Mouse (Mus musculus) gastrocnemius, adult 2 months (tissue): ENCODE measurements around the gene Usp6nl. TPM values are rescaled to one million over a fixed set of nuclear protein-coding genes. Genes with fewer than 3 reads are reported as not detected.

Experiments
- DNase-seq: peaks from one replicate; pipeline ENCODE4 v3.0.0; 2022
- H3K27ac ChIP-seq: fragments of 200-600 bp; 2 replicates; pipeline ENCODE4 v1.8.1; 2022; ENCODE audit warnings: mild to moderate bottlenecking
- H3K4me3 ChIP-seq: fragments of 200-600 bp; 2 replicates; pipeline ENCODE4 v1.8.1; 2022; ENCODE audit warnings: mild to moderate bottlenecking, moderate library complexity
- CTCF ChIP-seq: fragments of 200-600 bp; IDR thresholded peaks from 2 replicates; pipeline ENCODE4 v1.8.1; 2022; ENCODE audit warnings: antibody characterized with exemption, mild to moderate bottlenecking, moderate library complexity
- intact Hi-C: fragments of 180-260 bp; cut with DNase I; formaldehyde crosslinking; loops from one replicate; pipeline ENCODE4 v1.15.1; 2025
- total RNA-seq, 2 experiments: library from RNA; stranded (reverse); gene quantifications; 2 replicates each; pipeline ENCODE4 v1.2.3; 2021

The Usp6nl gene
- total RNA-seq, 2 experiments from 2014 or later: 2.6 to 4.0 TPM

- TF ChIP-seq CTCF: no peak
- intact Hi-C loops: no loop called here
These were observed 9.7 kb upstream of the Usp6nl start for GRCm38 (mm10) chr2:6312764-6313163.

DNA sequence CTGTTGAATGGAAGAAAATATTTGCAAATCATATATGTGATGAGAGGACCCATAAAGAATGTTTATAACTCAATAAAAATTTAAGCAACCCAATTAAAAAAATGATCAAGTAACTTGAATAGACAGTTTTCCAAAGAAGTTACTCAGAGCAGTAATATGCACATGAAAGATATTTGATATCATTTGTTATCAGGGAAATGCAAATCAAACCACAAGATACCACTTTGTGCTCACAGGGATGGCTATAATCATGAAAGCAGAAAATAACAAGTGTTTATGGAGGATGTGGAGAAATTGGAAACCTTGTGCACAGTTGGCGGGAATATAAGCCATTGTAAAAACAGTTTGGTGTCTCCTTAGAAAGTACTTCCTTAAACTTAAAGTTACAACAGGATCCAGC is 8.7 kb upstream of the Usp6nl start:
- no peak for DNase-seq
- no peak for TF ChIP-seq CTCF
- Histone ChIP-seq H3K4me3 (no peak overlapping the region), H3K27ac (no peak overlapping the region)
- intact Hi-C loops: no loop called here

More at GRCm38 (mm10) chr2:6312764-6313163, 9.7 kb upstream of the Usp6nl start:
- no peak overlapping the region for H3K4me3 ChIP-seq
- no peak for DNase-seq
- H3K27ac ChIP-seq: no peak overlapping the region

DNA sequence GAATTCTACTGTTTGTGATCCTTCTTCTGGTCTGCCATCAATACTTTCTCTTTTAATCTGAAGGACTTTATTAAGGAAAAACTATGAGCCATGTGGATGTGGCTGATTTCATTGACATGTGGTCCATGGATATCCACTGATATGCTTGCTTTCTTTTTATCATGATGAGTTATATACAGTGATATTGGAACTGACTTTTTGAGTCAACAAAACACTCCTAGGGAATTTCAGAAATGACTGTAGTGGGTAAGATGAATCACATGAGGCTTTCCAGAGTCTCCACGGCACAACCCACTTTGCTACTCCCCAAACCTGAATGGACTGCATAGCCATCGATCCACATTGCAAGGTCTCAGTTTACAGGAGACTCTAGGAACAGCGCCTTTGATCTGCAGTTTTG is 2.3 kb upstream of the Usp6nl start:
- DNase-seq: no peak
- intact Hi-C loops: no loop called here
- no peak for TF ChIP-seq CTCF
- Histone ChIP-seq H3K4me3 (no peak overlapping the region), H3K27ac (no peak overlapping the region)

- TF ChIP-seq CTCF: no peak
- no peak for DNase-seq
- H3K4me3 ChIP-seq: peak overlapping the region; percentile 83
- H3K27ac ChIP-seq: peak overlapping the region; percentile 93
- intact Hi-C loops: loop anchor here (2.0 kb wide), 1 partner anchor 109 kb away; the partner anchor contains the start of gene Echdc3
These were observed 595 bp upstream of the Usp6nl start for GRCm38 (mm10) chr2:6321769-6322375.

- Histone ChIP-seq H3K4me3 (peak overlapping the region; percentile 83), H3K27ac (peak overlapping the region; percentile 93)
- peak; percentile 75 for DNase-seq
- no peak; the same call in 1 of the 2 replicates for TF ChIP-seq CTCF
- intact Hi-C loops: loop anchor here (2.0 kb wide), 1 partner anchor 110 kb away; the partner anchor contains the start of gene Echdc3
These were observed 563 bp downstream of the Usp6nl start for GRCm38 (mm10) chr2:6322938-6323521.

DNA sequence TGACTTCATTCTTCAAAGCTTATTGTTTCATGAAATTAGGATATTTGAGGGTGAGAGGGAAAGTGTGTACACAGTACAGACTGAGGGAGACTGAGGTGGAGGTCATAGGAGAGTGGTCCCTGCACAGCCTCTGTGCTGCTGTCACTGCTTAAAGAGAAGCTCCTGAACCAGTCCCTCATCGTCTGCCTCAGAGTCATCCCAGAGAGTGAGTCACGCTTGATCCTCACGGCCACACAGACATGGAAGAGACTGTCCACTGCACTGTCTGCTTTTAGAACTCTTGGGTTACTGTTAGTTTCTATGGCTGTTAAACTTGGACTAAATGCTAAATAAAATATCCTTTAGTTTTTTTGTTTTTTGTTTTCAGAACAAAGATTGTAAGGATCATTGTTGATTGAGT is 3.2 kb downstream of the Usp6nl start:
- H3K4me3 ChIP-seq: no peak overlapping the region
- no peak overlapping the region for H3K27ac ChIP-seq
- DNase-seq: no peak
- intact Hi-C loops: no loop called here
- TF ChIP-seq CTCF: no peak

- no peak overlapping the region for H3K27ac ChIP-seq
- DNase-seq: no peak
- intact Hi-C loops: no loop called here
- TF ChIP-seq CTCF: no peak
- no peak overlapping the region for H3K4me3 ChIP-seq
These were observed 6.5 kb downstream of the Usp6nl start for GRCm38 (mm10) chr2:6328927-6329326.

DNA sequence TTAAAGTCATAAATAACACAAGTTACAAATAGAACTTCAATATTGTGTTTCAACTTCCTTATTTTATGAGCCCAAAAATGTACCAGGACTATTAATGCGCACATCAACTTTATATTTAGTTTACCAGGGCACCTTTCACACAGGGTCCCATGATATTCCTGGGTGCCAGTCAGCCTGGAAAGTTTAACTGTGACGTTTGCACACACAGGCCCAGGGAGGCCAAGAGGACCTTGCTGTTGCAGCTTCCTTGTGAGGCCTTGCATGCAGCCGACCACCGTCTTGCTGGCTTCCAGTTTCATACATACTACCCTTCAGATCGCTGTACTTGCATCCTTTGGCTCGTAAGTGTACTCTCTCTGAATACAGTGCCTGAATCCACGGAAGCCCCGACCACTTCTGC is 8.3 kb downstream of the Usp6nl start:
- intact Hi-C loops: no loop called here
- Histone ChIP-seq H3K27ac (peak overlapping the region; percentile 20; the same call in 1 of the 2 replicates), H3K4me3 (no peak overlapping the region)
- no peak for TF ChIP-seq CTCF
- peak; percentile 22 for DNase-seq

GRCm38 (mm10) chr2:6331324-6332137 is 9.1 kb downstream of the Usp6nl start:
- TF ChIP-seq CTCF: no peak
- intact Hi-C loops: no loop called here
- DNase-seq: no peak
- Histone ChIP-seq H3K27ac (no peak overlapping the region; the same call in 1 of the 2 replicates), H3K4me3 (no peak overlapping the region)

- Histone ChIP-seq H3K4me3 (no peak overlapping the region), H3K27ac (no peak overlapping the region)
- TF ChIP-seq CTCF: no peak
- intact Hi-C loops: no loop called here
- DNase-seq: no peak
These were observed 11.1 kb downstream of the Usp6nl start for GRCm38 (mm10) chr2:6333570-6333969.

- no peak for DNase-seq
- Histone ChIP-seq H3K27ac (no peak overlapping the region), H3K4me3 (no peak overlapping the region)
- no peak for TF ChIP-seq CTCF
- intact Hi-C loops: no loop called here
These were observed 11.5 kb downstream of the Usp6nl start for GRCm38 (mm10) chr2:6334011-6334410.

GRCm38 (mm10) chr2:6335032-6335735 is 12.7 kb downstream of the Usp6nl start:
- no peak for TF ChIP-seq CTCF
- no peak for DNase-seq
- Histone ChIP-seq H3K4me3 (no peak overlapping the region), H3K27ac (no peak overlapping the region)
- intact Hi-C loops: no loop called here

DNA sequence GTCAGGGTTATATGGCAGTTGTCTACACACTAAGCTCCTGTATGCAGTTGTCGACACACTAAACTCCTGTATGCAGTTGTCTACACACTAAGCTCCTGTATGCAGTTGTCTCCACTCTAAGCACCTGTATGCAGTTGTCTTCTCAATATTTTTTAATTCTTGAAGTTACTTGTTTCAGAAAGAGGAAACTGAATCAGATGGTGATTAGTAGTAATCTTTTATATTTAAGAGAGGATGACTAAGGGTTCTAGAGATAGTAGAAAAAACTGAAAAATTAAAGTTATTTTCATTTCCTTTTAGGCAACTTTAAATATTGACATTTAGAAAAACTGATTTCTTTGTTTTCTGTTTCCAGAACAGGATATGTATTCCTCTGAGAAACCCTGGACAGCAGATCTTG is 13.5 kb downstream of the Usp6nl start:
- TF ChIP-seq CTCF: no peak
- intact Hi-C loops: no loop called here
- no peak for DNase-seq
- no peak overlapping the region for H3K27ac ChIP-seq
- H3K4me3 ChIP-seq: no peak overlapping the region
